Mouse (Mus musculus) lung, adult 2 months (tissue): Measurements from ENCODE around the gene Tubb4b.

ENCODE experiments used
- CTCF ChIP-seq: fragments of 200-500 bp; IDR thresholded peaks from 2 replicates; pipeline ENCODE4 v1.5.1; 2011; ENCODE audit warnings: mild to moderate bottlenecking, low read length, control low read depth; ENCODE audit not compliant: insufficient read depth
- POLR2A ChIP-seq: fragments of 200-500 bp; IDR thresholded peaks from 2 replicates; pipeline ENCODE4 v1.6.1; 2011; ENCODE audit warnings: low read depth, mild to moderate bottlenecking, control low read depth, low read length, borderline replicate concordance; ENCODE audit errors: extremely low read depth

GRCm38 (mm10) chr2:25263623-25264285 is 39.3 kb upstream of the Tubb4b start:
- TF ChIP-seq CTCF (no peak), POLR2A (no peak)
